Comparison of ENCODE assay signal across 13 mouse cellular contexts in genomic region chr1:155830861-155831260, GRCm38 (mm10).
"Had no signal": no experiment of that assay in that cellular context is flagged by ENCODE, and none has a peak within 500 bp of the region (broad histone marks: within the 10 kb centered on the region; RNA-seq: fewer than 3 reads in every experiment).

No protein-coding gene starts in this region.

- DNase-seq: kidney, adult 11 months; kidney, adult 8-10 months; kidney, postnatal 14 days; kidney, postnatal 4 days; left cerebral cortex, postnatal 4 days; liver, postnatal 0 days; lung, embryonic 14.5 days; retina, postnatal 1 day; right cerebral cortex, postnatal 25 days; spleen, adult 18-20 months; thymus, adult 2 months; thymus, postnatal 14 days; thymus, postnatal 4 days had no signal
